Mouse (Mus musculus): ENCODE results near the gene Crybg3.

DNA sequence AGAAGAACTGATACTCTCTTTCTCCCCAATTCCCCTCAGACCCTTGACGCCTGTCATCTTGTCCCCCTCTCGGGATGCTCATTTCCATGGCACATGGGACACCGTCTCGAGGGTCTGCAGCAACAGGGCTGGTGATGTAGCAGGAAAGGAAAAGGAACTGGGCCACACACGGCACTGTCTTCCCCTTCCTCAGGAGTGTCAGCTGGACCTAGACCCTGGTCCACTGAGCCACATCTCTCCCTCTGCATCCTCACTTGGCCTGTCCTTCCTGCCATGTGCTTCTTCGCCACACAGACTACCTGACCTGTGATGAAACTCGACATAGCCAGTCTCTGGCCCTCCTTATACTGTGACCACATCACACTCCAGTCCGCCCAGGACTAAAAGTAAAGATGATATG is 13.9 kb downstream of the Crybg3 start:
- no peak for TF ChIP-seq POLR2A (IDR thresholded peaks at IDR 0.05; ENCODE audit: control insufficient read depth, low read depth, low read length)
- no peak for TF ChIP-seq CTCF (IDR thresholded peaks at IDR 0.05; ENCODE audit: control insufficient read depth, insufficient read depth, insufficient replicate concordance, low read depth, low read length)

Measured in testis, adult 2 months (tissue).